Mouse (Mus musculus): ENCODE results near the gene Pip4p1. TPM values are rescaled to one million over a fixed set of nuclear protein-coding genes. Genes with fewer than 3 reads are reported as not detected.

Pip4p1 gene
- 76.7 TPM for polyA plus RNA-seq (2017; shearing (Covaris generic))

DNA sequence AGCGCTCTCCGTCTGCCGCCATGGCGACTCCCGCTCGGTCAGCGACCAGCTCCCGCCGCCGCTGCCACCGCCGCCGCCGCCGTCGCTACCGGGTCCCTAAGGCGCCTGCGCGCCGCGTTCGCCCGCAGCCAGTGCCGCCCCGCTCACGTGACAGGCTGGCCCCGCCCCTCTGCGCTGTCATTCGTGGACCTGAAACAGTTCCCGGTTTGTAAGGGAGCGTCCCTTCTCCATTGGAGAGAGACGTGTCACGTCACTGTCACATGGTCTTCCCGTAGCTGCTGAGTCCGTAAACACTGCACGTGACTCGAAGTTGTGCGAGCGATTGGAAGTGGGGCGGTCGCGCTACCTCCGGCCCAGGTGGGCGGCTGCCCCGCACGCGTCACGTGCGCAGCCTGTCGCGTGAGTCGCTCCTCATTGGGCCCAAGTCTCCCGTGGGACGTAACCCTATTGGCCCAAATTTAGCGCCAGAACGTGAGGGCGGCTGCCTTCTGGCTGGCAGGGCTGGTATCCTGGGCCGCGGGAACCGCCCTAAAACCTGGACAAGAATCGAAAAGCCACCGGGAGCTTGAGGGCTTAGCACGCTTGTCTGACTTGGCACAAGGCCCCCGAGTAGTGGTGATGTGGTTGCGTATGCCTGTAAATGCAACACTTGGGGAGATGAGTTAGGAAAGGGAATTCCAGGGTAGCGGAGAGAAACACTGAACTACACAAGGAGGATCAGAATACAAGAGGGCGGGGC, at the start of gene Pip4p1, which contains the start of gene Pnp:
Gene Pip4p1 (minus strand): TSS at position 103 of the 739 bp plus-strand sequence.
Gene Pnp (plus strand): TSS at position 329 of the 739 bp plus-strand sequence.

DNA sequence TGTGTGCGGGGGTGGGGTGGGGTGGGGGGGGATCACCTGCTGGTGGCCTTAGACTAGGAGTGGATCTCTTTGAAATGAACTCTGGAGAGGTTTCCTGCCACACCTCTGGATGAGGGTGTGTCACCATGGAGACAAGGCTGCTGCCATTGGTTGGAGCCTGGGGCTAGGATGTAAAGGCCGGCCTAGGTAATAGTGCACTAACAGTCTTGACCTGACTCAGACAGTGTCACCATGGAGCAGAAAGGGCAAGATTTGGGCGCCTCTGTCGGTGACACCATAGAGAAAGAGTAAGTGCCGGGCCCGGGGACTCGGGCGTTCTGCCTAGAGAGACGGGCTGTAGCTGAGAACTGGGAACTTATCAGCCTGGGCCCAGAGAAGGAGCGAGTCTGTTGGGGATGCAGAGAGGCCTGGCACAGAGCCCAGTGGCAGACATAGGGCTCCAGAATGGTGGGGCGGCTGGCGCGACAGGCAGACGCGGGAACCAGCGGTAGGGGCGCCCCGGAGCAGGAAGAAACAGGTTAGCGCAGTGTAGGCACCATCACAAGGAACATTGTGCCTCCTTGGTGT, 25.4 kb upstream of the Pip4p1 start, which contains the start of gene Pnp2:
Gene Pnp2 (plus strand): TSS at position 51 of the 567 bp plus-strand sequence.

GRCm38 (mm10) chr14:50943932-50944667, 13.4 kb upstream of the Pip4p1 start, which contains the start of gene Gm49342:
TSS of gene Gm49342 (plus strand) at chr14:50944517.

GRCm38 (mm10) chr14:50924281-50925064, 6.2 kb downstream of the Pip4p1 start, which contains the start of the genes Osgep and Apex1:
TSS of gene Osgep (minus strand) at chr14:50924893.
TSS of gene Apex1 (plus strand) at chr14:50924968.

DNA sequence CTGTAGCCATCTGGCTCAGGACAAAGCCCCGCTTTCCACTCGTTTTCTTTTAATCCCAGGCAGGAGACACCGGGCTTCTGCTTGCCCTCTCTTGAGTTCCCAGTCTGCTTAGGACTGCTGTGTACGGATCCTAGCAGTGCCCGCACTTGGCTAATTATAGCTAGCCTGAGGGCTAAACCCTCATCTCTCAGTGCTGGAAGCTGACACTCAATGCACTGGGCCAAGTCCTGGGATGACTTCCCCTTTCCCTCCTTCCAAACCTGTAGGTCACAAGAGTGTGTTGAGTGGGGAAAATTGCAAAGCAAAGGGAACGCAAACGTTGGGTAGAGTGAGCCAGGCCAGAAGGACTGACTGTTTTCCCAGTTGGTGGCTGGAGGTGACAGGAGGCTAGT, 33.3 kb downstream of the Pip4p1 start, which contains the start of gene Klhl33:
Gene Klhl33 (minus strand): TSS at position 134 of the 392 bp plus-strand sequence.

Other genes with a start within 250 kb of the Pip4p1 start
- not detected for gene Olfr747, start 237.7 kb downstream of the Pip4p1 start, polyA plus RNA-seq (2017; shearing (Covaris generic))
- gene Olfr748, start 223.5 kb downstream of the Pip4p1 start, polyA plus RNA-seq (2017; shearing (Covaris generic)), result 0.08 TPM
- 0.18 TPM for gene Olfr749, start 185.8 kb downstream of the Pip4p1 start, polyA plus RNA-seq (2017; shearing (Covaris generic))
- 119 TPM for gene Ttc5, start 145.3 kb downstream of the Pip4p1 start, polyA plus RNA-seq (2017; shearing (Covaris generic))
- not detected for gene Ccnb1ip1, start 123.1 kb downstream of the Pip4p1 start, polyA plus RNA-seq (2017; shearing (Covaris generic))
- gene Parp2, start 123.0 kb downstream of the Pip4p1 start, polyA plus RNA-seq (2017; shearing (Covaris generic)), result 78.8 TPM
- 20.9 TPM for gene Tep1, start 60.3 kb downstream of the Pip4p1 start, polyA plus RNA-seq (2017; shearing (Covaris generic))
- 0.12 TPM for gene Klhl33, start 33.3 kb downstream of the Pip4p1 start, polyA plus RNA-seq (2017; shearing (Covaris generic))
- 106 TPM for gene Osgep, start 6.0 kb downstream of the Pip4p1 start, polyA plus RNA-seq (2017; shearing (Covaris generic))
- gene Apex1, start 5.9 kb downstream of the Pip4p1 start, polyA plus RNA-seq (2017; shearing (Covaris generic)), result 67.8 TPM
- gene Pnp, start 226 bp upstream of the Pip4p1 start, polyA plus RNA-seq (2017; shearing (Covaris generic)), result 45.5 TPM
- gene Gm49342, start 13.7 kb upstream of the Pip4p1 start, polyA plus RNA-seq (2017; shearing (Covaris generic)), result not detected
- gene Pnp2, start 25.1 kb upstream of the Pip4p1 start, polyA plus RNA-seq (2017; shearing (Covaris generic)), result 0.36 TPM
- gene Rnase10, start 76.9 kb upstream of the Pip4p1 start, polyA plus RNA-seq (2017; shearing (Covaris generic)), result not detected
- not detected for gene Rnase9, start 111.0 kb upstream of the Pip4p1 start, polyA plus RNA-seq (2017; shearing (Covaris generic))
- gene Rnase11, start 119.3 kb upstream of the Pip4p1 start, polyA plus RNA-seq (2017; shearing (Covaris generic)), result not detected
- not detected for gene Rnase12, start 126.8 kb upstream of the Pip4p1 start, polyA plus RNA-seq (2017; shearing (Covaris generic))
- 0.20 TPM for gene Olfr750, start 143.6 kb upstream of the Pip4p1 start, polyA plus RNA-seq (2017; shearing (Covaris generic))
- 12.8 TPM for gene Rnase4, start 160.2 kb upstream of the Pip4p1 start, polyA plus RNA-seq (2017; shearing (Covaris generic))
- gene Ang, start 160.3 kb upstream of the Pip4p1 start, polyA plus RNA-seq (2017; shearing (Covaris generic)), result 3.1 TPM
- gene Eddm3b, start 183.6 kb upstream of the Pip4p1 start, polyA plus RNA-seq (2017; shearing (Covaris generic)), result not detected
- 1.1 TPM for gene Rnase6, start 193.1 kb upstream of the Pip4p1 start, polyA plus RNA-seq (2017; shearing (Covaris generic))
- gene Rnase1, start 215.9 kb upstream of the Pip4p1 start, polyA plus RNA-seq (2017; shearing (Covaris generic)), result not detected
- not detected for gene Rnase2b, start 231.4 kb upstream of the Pip4p1 start, polyA plus RNA-seq (2017; shearing (Covaris generic))